Mouse (Mus musculus): ENCODE data around the gene Nr1h4.
"Not testable (repeated sequence)": the region's sequence is repeated elsewhere in the genome, so short reads cannot be mapped to it uniquely, and the experiment has no call there.

DNA sequence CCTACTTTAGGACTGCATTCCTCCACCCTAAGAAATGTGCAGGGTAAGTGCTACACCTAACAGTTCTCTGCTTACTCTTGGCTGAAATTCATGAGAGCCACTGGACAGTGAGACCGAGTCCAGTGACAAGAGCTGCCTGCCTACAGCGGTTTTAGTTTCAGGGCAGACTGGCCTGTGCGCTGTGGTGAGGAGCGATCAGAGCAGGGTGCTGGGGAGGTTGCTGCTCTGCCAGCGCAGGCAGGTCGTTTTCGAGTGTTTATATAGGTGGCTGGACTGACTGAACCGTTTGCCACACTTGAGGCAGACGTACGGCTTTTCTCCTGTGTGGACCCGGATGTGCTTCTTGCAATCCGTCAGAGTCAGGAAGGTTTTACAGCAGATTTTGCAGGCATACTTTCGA is 21.5 kb upstream of the Nr1h4 start:
- TF ChIP-seq POLR2A (IDR thresholded peaks at IDR 0.05; ENCODE audit: borderline replicate concordance, control insufficient read depth, low read depth, low read length); CTCF (IDR thresholded peaks at IDR 0.05; ENCODE audit: control insufficient read depth, insufficient read depth, low read length): not testable (repeated sequence)
